Mouse (Mus musculus) hindlimb bud, embryonic 11.5 days (tissue): ENCODE results near the gene Gm49510.

ENCODE experiments used
- DNase-seq: peaks from one replicate; pipeline ENCODE4 v3.0.0-alpha.2; 2012; ENCODE audit warnings: low read depth, low spot score; ENCODE audit errors: extremely low spot score

The Gm49510 gene

DNA sequence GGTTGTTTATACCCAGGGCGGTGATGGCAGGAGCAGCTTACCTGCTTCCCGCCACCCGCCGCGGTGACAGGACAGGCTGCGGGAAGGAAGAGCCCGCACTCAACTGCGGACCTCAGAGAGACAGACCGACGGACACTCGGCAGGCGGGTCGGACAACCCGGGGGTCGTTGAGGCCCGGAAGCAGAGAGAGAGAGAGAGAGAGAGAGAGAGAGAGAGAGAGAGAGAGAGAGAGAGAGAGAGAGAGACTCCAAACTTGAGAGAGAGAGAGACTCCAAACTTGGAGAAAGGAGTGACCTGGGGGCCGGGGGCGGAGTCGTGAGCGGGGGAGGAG, at the start of gene Gm49510:
Gene Gm49510 (plus strand): TSS at position 259 of the 331 bp plus-strand sequence.
- no peak for DNase-seq

DNA sequence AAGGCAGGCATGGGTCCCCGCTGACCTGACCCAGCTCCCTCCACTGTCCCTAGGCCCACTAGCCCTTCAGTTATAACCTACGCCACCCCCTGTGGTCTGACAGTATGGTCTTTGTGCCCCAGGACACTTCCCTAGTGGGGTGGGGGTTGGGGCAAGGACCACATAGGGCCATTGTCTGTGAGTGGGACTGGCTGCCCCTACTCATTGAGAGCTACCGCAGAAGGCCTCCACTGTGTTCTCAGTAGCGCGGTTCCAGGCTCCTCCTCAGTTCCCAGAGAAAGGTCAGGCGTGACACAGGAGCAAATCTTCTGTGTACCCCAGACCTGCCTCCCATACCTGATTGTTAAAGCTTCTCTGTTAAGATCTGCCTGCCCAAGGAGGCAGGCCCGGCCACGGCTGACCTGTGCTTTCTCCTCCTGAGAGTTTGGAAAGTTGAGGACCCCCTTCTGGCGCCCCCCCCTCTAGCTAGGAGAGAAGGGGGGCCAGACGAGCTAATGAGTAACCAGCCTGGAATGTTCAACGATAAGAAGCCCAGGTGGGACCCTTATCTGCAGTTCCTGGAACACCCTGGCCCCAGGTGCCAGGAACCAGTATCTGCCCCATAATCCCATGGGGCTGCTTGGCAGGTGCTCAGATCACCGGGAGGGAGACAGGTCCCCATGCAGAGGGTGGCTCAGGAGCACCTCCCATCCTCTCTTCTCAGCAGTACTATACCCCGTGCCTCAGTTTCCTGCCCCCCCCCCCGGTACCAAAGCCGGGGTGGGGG, 49.2 kb upstream of the Gm49510 start:
- no peak for DNase-seq

DNA sequence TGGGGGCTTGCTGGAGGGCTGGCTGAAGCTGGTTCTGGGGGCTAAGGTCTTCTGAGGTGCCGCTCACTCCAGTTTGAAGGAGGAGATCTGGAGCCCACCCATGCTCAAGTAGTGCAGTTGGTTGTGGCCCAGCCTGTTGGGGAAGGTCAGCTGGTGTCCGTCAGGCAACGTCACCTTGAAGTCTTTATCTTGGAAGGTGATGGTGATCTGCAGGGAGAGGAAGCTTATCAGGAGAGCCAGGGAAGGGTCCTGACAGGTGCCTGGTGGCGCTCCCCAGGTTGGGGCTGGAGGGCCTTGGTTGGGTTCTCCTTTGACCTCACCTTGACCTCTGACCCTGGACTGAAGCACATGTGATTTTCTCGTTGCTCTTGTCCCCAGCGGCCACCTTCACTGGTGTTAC, 48.5 kb upstream of the Gm49510 start:
- DNase-seq = no peak

DNA sequence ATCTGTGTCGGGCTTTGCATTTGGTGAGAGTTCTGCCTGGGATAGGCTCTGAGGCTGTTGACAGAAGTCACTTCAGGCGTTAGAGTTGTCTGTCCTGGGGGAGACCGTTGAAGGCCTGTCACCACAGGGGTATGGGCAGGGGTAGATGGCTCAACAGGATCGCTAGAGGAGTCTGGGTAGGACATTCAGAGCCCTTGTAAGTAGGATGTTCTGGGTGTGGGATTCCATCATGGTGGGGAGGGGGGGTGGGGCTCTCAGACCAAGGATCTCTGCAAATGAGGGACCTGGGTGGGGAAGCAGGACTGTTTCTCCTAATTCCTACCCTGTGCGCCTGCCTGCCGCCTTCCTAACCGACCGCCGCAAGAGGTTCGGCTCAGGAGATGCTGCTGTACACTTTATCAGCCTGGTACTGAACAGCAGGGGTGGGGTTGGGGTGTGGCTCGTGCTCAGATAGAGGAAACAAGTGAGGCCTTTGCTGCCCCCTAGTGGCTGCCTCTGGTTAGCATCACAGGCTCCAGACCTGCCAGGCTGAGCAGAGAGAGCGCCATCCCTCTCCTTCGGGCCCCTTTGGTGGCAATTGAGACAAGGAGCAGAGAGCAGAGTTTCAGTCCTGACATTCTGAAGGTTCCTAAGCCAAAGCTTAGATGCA, 47.8 kb upstream of the Gm49510 start:
- peak; percentile 72 for DNase-seq

DNA sequence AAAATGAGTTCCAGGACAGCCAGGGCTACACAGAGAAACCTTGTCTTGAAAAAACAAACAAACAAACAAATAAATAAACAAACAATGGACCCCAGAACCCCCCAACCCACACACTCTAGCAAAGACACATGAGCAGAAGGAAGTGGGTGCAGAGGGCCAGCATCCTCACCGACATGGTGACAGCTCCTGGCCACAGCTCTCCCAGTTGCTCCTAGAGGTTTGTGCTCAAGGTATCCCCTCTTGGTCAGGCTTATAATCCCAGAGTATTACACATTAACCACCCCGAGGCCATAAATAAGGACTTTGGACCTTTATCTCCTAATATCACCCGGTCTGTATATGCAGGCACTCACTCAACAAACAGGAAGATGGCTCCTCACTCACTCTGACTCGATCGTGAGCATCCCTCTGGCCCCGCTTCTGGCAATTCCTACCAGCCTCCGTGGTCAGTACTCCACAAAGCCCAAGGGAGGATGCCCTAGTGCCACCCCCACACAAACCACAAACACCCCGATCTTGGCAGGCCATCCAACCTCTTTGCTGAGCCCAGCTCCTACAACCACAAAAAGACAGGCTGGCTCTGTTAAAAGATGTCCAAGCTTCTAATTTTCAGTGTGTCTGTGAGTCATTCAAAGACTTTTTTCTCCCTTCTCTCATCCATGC, 44.0 kb upstream of the Gm49510 start, which contains the start of gene Lgals2:
Gene Lgals2 (minus strand): TSS at position 227 of the 663 bp plus-strand sequence.
- no peak for DNase-seq

DNA sequence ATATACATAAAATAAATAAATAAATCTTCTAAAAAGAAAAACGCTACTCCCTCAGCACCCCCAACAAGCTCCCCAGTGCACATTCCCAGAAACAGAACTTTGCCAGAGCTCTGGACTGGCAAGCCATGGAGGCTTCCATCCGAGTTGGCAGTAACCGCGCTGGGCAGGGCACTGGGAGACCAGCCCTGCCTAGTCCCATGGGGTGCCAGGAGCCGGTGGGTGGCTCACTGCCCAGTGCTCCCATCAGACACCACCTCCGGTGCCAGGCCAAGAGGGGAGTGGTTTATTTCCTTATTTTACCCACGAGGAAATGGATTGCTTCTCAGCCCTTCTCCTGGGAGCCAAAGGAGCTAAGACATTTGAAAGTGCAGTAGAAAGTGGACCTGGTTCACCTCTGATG, 42.5 kb upstream of the Gm49510 start:
- no peak for DNase-seq

DNA sequence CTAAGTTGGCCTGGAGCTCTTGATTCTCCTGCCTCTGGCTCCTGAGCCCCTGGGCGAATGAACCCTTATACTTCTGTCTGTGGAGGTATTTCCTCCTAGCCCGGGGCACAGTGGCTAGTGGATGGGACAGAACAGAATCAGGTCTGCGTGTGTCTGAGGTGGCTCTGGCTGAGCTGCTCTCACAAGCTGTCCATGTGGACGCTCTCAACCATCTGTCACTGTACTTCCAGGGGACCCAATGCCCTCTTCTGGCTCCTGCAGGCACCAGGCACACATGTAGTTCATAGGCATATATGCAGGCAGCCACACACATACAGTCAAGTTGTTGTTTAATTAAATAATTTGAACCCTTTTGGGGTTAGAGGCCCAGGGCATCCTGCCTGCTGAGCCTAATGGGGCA, 40.2 kb upstream of the Gm49510 start:
- DNase-seq = no peak

DNA sequence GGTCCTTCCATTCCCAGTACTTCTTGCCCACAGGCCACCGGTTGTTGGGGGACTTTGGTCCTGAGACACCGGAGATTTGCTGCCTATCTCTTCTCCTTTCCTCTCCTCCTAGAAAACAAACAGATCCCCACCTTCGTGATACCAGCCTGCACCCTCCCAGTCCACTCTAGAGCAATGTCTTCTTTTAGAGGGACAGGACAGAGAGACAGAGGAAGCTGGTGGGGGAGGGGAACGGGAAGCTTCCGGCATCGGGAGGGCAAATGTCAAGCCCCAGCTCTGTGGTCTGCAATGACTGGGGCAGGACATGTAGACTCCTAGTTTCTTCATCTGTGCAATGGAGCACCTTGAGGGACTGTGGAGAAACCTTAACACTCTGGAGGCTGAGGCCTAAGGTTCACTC, 39.8 kb upstream of the Gm49510 start:
- no peak for DNase-seq

DNA sequence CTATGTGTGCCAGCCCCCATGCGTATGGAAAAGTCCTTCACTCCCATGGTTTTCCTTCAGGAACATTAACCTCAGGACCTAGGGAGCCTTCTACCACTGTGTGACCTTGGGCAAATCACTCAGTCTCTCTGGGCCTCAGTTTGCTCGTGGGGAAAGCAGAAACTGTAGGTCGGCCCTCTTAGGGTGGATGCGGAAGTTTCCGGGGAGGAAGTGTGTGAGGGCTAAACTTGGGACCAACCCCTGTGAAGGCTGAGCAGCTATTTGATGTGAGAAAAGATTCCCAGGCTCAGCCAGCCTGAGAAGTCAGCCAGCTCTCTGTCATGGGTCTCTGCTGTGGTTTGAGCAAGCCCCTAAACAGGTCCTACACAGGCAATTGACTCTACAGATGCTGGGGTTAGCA, 37.2 kb upstream of the Gm49510 start:
- DNase-seq = no peak

DNA sequence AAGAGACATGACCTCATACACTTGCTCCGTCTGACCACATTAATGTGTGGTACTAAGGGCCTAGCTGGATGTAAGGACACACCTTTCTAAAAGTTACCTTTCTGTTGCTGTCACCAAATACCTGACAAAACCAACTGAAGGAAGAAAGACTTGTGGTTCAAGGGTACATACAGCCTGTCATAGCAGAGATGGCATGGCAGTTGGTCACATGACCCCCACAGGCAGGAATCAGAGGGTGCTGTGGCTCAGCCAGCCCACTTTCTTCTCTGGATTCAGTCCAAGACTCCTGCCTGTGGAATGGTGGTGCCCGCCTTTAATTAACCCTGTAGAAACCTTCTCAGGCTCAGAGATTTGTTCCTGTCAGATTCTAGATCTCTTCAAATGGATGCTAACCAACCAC, 36.3 kb upstream of the Gm49510 start:
- no peak for DNase-seq

DNA sequence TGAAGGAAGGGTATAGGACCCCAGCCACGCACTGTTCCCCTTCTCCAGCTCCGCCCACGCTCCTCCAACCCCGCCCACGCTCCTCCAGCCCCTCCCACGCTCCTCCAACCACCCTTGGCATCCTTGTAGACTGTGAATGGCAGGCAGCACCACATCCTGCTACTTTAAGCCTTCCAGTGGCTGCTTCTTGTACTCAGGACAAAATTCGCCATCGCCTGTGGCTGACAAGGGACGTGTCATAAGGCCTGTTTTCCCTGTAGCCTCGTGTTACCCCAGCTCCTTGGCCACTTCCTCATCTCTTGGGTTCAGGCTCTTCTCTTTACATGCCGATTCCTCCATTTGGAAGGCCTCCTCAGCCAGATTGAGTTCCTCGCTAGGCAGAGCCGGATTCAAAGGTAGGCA, 35.6 kb upstream of the Gm49510 start:
- DNase-seq = no peak

DNA sequence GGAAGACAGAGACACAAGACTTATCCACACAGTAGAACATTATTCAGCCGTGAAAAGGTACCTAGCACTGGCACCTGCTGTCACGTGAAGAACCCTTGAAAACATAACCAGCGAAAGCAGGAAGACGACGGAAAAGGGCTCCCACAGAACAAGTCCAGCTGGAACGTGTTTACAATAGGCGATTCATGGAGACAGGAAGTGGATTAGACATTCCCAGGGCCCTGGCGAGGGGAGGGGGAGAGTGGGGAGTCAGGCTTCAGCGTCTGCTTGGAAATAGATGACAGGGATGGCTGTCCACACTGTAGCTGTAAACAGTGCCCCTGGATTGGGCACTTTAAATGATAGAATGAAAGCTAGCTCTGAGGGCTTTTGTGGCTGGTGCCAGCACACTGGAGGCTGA, 31.1 kb upstream of the Gm49510 start:
- no peak for DNase-seq

DNA sequence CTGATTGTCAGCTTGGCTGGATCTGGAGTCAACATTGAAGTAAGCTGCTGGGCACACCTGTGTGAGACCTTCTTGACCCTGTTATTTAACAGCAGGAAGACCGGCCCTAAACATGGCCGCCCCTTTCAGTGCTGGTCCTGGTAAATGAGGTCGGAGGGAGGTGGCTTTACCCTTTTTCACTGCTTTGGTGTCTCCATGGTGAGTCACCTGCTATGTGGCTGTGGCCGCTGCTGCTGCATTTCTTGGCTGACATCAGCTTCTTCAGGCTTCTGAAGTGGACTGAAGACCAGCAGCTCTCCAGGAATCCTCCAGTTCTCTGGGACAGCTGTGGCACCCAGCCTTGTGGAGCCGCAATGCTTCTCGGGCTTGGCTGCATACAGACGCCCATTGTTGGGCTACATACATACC, 30.6 kb upstream of the Gm49510 start:
- DNase-seq = no peak

DNA sequence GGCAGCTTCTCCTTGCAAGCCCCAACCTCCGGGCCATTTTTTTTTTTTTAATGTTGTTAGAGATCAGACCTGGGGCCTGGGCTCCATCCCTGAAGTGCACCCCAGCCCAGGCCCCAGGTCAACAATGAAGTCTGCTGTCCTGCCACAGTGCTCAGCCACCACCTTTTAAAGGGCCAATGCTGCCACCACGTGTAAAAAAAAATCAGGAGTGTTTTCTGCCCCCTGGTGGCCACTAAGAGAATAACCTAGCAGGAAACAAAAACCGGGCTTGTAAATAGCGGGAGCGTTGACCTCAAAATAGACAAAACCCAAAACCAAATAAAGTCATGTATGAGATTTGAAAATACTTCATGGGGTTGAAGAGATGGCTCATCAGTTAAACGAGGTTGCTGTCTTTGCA, 29.7 kb upstream of the Gm49510 start:
- DNase-seq = peak; percentile 44

DNA sequence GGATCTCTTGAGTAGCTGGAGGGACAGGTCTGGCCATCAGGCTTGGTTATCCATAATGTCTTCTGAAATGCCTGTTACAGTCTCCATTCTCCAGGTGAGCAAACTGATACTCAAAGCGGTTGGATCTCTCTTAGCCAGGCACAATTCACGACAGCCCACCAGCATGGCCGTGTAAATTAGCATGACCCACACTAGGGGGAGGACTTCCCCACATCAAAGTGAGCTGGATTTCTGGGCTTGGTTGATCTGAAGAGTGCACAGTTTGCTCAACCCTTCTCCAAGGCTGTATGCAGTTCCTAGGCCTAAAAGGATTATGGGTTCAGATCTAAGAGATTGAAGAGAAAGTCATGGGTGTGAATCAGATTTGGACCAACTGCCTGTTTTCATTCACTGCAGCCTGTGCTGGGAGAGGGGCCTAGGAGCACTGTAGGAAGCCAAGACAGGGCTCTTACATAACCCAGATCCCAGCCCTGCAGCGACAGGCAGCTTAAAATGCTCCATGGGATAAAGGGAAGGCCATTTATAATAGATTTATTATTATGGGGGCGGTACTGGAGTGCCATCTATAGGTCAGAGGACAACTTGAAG, 27.4 kb upstream of the Gm49510 start:
- DNase-seq = no peak

DNA sequence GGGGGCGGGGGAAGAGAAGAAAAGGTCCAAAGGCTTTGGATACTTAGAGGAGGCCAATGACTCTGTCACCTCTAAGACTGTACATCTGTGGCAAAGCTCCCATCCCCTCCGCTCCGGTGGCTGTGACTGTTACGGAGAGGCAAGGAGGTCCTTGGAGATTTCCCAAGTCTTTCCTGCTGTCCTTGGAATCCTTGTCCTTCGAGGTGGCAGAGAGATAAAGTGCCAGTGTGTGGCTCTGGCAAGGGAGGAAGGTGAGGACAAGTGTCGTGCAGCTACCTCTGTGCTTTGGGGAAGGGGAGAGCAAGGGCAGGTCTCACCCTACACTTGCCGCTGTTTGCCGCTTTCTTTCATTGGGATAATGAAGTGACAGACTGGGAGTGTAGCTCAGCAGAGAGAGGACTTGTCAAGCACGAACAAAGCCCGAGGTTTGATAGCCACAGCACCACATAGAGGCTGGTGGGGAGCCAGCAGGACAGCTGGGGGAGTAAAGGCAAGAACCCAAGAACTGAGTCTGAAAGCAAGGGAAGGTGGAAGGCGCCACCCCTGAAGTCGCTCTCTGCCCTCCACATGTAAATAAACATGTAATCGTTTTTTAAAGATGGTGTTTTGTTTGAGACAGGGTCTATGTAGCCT, 25.5 kb upstream of the Gm49510 start:
- no peak for DNase-seq

DNA sequence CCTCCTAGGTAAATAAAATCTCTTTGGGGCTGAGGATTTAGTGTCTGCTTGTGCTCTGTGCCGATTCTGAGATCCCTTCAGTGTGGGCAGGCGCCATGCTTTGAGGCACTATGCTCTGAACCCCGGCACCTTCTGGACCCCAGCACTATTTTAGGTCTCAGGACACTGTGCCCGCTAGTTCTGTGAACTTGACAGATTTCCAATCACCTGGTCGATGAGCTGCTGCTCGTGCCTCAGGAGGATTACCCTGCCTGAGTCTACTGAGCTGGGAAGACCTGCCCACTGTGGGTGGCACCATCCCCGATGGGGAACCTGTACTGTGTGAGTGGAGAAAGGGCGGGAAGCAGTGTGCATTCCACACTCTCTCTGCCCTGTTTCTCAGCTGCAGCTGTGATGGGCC, 24.5 kb upstream of the Gm49510 start:
- no peak for DNase-seq

DNA sequence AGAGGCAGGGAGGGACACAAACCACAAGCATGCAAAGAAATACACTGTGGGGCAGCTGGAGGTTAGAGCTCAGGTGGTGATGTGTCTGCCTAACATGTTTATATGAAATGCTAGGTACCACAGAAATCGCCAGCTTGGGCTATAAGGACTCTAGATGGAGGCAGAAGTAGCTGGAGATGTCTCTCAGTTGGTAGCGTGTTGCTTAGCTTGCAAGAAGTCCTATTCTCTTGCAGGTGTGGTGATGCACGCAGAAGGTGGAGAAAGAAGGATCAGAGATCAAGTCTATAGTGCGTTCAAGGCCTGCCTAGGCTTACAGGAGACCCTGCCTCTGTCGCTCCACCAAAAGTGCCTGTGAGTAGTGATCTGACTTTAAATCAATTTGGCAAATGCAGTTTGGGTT, 23.9 kb upstream of the Gm49510 start:
- DNase-seq = no peak

DNA sequence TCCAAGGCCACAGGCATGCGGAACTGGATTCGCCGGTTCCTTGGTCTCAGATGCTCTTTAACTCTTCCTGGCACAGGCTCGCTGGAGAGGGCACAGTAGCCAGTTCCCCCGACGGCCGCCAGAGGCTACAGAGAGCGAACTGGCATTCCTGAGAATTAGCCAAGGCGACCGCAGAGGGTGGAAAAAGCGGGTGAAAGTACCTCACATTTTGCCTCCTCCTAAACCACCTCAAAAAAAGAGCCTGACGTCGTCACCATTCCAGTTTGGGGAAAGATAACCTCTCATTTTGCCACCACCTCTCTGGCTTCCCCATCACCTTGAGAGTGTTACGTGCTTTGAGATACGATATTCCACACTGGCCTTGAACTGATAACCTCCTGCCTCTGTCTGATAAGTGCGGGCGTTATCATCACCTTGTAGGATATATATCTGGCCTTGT, 23.2 kb upstream of the Gm49510 start:
- no peak for DNase-seq

DNA sequence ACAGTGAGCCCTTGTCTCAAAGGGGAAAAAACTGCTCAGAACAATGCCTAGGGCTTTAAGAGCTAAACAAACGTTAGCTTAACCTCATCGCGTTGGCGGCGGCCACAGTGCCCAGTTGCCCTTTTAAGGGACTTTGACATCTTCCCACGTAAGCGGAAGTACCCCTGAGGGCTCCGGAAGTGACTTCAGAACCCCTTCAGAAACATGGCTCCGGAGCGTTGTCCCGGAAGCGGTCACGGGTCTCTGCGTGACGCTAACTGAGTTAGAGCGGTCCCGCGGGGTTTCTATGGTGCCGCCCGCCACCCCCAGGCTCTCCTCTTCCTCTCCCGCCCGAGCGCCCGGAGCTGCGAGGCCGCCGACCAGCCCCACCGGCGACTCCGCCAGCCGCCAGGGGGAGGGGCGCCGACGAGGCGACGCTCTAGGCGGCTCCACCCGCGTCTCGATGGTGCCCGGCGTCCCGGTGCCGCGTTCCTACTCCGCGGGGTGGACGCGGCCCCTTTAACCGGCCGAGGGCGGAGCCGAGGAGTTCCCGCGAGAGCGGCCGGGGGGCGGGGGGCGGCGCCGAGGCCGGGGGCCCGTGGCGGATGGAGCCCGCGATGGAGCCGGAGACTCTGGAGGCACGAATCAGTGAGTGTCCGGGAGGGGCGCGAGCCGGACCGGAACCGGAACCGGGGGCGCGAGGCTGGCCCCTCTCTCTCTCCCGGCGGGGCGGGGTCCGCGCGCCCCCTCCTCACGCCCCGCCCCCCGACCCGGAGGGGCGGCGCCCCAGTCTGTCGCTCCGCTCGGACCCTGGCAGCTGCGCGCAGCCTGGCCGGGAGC, 22.3 kb upstream of the Gm49510 start, which contains the start of gene Gga1:
Gene Gga1 (plus strand): TSS at position 200 of the 819 bp plus-strand sequence.
- peak; percentile 98 for DNase-seq
